Mouse (Mus musculus): ENCODE measurements around the gene Sipa1.

- TF ChIP-seq CTCF (IDR thresholded peaks at IDR 0.05; ENCODE audit: control insufficient read depth, insufficient read depth, low read length) (no peak), POLR2A (IDR thresholded peaks at IDR 0.05; ENCODE audit: borderline replicate concordance, control insufficient read depth, low read depth, low read length) (no peak)
Observed at GRCm38 (mm10) chr19:5641641-5642040, 21.9 kb downstream of the Sipa1 start.

All from bone marrow, adult 2 months (tissue).